Mouse (Mus musculus) adrenal gland, postnatal 25 days (tissue): ENCODE data around the gene Sdk1. TPM values are rescaled to one million over a fixed set of nuclear protein-coding genes. Genes with fewer than 3 reads are reported as not detected.

Experiments
- DNase-seq: peaks from one replicate; pipeline ENCODE4 v3.0.0; 2021; ENCODE audit warnings: mixed read lengths
- total RNA-seq: library from RNA; stranded (reverse); gene quantifications from 2 replicates; pipeline ENCODE4 v1.2.3, GENCODE M21; 2021

Sdk1 gene
- total RNA-seq, 1 experiment from 2014 or later: 18.3 TPM

GRCm38 (mm10) chr5:141324910-141325309, 83.6 kb downstream of the Sdk1 start:
- DNase-seq: no peak

- DNase-seq: peak; percentile 34
Observed at GRCm38 (mm10) chr5:141344376-141344775, 103.1 kb downstream of the Sdk1 start.

- no peak for DNase-seq
Observed at GRCm38 (mm10) chr5:141345476-141345875, 104.2 kb downstream of the Sdk1 start.

DNA sequence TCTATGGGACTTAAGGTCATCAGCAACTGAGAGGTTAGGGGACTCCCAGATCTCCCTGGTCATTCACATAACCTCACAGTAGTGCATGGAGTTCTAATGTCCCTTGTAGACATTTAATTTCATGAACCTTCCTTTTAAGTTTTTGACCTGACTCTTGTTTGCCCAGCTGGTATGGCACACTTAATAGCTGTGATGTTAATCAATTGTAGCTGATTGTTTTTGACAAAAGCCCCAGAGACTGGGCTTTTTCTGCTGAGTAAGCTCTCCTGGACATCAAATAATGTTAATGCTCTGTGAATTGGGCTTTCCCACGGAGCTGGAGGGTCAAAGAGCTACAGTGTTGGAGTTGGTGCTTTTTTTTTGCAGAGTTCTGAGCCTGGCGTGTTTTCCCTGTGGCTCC, 121.4 kb downstream of the Sdk1 start:
- no peak for DNase-seq

GRCm38 (mm10) chr5:141363956-141364355, 122.7 kb downstream of the Sdk1 start:
- DNase-seq: peak; percentile 73

GRCm38 (mm10) chr5:141368567-141368966, 127.3 kb downstream of the Sdk1 start:
- DNase-seq: peak; percentile 14

DNA sequence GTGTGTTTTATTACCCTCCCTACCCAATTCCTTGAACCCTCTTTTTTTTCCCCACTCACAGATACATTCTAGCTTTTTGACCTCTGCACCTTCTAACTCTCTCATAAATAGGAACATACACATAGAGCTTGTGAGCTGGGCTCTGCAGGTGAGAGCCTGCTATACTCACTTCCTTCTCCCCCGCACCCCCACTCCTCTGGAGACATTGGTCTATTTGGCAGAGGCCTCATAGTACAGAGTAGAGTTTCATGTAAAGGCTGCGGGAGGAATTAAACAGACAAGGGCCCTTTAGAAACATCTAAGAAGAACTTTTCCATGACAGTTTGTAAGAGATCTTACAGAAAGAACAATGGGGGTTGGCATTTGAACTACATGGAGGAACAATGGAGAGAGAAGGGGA, 133.5 kb downstream of the Sdk1 start:
- no peak for DNase-seq

DNA sequence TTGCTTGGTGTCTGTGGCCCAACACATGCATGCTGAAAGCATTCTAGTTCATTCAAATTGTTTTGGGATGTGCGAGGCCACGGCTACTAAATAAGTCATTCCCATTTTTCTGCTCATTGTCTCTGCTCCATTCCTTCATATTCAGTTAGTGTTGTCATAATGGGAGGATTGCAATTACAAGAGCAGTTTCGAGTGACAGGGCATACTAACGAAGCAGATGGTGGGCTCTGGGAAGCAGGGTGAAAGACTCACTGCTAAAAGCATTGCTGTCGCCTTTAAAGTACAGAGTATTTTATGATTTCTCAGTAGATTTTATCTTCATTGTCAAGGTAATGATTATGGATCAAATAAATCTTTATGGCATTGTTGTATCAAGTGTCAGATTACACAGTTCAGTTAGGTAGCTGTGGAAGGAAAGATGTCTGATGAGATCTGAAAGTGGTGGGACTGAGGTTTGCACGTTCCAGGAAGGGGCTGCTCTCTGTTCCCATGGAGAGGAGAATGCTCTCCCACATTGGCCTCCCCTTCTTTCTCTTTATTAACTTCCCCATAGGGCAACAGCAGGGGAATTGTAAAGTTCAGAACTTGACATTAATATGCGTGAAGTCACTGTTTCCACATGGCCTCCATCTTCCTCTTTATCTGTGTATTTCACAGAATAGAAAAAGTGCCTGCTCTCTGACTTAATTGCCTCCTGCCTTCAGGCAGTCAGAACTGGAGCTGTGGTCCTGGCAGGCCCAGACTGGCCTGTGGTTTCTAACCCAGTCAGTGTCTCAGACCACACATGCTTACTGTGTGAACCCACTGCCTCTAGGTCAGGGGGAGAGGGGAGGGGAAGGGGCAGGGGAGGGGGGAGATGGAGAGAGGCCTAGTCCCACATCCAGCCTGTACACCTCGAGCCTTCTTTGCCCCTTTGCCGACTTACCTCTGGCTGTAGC, 138.8 kb downstream of the Sdk1 start:
- no peak for DNase-seq

DNA sequence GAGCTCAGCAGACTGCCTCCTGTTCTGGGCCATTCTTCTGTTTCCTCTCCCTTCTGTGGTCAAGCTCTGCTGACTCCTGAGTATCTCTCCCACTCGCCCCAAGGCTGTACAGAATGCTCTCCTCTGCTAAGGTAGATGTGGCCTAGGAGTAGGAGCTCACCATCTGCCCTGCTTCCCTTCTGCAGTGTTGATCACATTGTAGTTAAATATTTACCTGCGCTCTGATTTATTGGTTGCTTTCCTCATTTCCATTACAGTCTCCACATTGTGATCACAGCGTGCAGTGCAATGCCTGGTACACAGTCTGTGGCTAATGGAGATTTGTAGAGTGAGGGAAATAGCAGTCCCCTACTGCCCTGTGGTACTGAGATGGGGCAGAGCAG, 139.5 kb downstream of the Sdk1 start:
- no peak for DNase-seq

GRCm38 (mm10) chr5:141381581-141381980, 140.3 kb downstream of the Sdk1 start:
- peak; percentile 28 for DNase-seq

GRCm38 (mm10) chr5:141382246-141382835, 141.1 kb downstream of the Sdk1 start:
- no peak for DNase-seq

DNA sequence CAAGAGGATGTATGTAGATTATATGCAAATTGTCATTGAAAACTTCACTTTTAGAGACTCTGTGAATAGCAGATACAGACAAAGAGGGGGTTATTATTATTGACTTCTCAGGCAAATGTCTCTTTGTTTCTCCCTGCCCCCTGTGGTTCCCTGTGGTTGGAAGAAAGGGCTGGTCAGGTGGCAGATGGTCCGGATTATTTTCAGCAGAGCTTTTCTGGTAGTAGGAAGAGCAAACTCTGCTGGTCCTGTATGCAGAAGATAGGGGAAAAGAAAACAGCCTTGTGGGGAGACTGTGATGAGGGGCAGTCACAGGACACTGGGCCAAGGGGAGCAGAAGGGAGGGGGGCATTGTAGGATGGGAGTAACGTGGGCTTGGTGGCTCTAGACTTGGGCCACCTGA, 147.2 kb downstream of the Sdk1 start:
- DNase-seq: no peak

GRCm38 (mm10) chr5:141390541-141390940, 149.3 kb downstream of the Sdk1 start:
- no peak for DNase-seq

DNA sequence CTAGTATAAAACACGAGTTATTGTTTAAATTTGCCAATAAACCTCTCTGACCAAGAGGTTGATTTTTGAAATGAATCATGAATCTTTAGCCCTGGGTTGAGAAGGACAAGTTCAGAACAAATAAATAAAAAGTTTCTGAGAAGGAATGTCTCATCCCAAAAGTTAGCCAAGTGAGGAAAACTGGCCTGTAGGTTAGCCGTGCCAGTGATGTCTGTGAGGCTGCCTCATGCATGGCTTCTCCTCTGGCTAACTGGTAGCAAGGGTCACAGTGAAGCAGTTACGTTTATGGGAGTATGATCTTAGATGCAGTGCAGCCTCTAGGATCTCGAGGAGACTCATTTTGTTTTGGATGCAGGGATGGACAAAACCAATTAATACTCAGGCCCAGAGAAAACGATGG, 149.9 kb downstream of the Sdk1 start:
- DNase-seq: no peak

DNA sequence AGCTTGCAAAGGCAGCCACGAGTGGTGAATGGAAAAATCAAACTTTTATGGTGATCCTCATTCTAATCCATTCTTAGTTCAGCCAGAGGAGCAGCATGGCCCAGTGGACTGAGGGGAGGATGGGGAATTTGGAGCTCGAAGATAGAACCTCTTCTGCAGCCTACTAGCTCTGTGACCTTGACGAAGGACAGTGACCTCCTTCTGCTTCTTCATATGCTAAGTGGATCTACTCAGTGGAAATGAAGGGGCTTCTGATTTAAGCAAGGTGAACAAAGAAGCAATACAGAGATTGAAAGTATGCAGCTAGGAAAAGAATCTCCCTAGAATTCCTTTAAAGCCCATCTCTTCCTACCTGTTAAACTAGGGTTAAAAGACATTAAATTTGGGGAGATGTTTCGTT, 152.6 kb downstream of the Sdk1 start:
- no peak for DNase-seq

DNA sequence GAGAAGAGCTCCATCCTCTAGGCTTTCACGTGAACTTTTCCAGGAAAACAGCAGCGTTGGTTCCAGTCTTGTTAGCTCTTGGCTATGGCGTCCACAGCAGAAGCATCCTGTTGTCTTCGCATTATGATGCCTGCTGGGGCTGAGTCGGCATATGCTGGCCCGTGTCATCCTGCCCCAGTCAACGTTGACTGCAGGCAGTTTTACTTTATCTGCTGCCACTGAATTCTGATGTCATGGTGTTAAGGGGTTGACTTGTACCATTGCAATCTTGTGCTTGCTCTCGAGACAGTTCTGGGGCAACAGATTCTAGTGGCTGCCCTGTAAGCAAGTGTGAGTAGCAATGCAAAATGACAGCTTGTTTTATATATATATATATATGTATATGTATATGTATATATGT, 153.3 kb downstream of the Sdk1 start:
- no peak for DNase-seq

DNA sequence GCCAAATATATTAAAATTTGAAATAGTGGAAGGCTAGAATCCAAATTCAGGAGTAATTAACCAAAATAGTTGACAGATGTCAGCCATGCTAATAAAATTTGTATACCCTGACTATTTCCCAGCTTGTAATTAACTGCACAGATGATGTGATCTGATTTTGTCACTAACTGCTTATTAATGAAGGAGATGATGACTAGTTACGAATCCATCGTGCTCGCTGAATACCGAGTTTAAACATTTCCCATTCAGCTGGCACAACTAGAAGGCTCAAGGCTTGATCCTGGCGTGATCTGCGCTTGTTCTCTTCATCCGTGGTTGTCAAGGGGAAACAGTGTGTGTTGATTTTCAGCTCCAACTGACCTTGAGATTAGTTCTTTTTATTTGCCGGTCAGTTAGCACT, 162.5 kb downstream of the Sdk1 start:
- no peak for DNase-seq

GRCm38 (mm10) chr5:141404651-141405050, 163.4 kb downstream of the Sdk1 start:
- no peak for DNase-seq

DNA sequence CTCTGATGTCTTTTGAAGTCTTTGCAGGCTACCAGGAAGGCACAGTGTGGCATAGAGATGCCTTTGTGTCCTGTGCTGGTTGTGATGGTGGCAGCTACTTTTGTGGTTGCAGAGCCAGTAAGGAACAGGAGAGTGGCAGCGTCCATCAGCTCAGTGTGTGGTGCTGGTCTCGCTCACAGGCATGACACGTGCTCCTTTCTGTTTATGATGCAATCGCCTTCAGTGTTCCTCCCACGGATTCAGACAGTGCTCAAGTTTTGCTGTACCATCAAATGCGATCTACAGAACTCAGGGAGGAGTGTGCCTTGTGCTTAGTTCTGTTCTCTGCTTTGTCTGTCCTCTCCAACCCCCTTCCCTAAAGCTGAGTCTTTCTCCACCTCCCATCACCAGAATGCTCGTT, 165.6 kb downstream of the Sdk1 start:
- DNase-seq: no peak

DNA sequence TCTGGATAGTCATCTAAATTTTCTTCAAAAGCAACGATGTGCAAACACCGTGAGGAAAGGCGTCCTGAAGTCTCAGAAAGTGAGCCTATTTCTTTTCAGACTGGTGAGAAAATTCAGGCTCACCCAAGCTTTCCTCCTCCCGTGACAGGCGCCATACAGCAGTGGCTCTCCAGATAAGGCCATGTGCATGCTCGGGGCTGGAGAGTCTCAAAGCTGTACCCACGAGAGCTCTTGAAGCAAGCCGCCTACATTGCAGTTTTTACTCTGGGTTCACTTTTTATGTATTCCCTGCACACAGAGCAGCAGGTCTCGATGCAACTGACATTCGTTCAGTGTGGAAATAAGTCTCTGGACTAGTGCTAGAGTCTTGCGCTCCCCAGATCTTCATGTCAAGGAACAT, 171.7 kb downstream of the Sdk1 start:
- no peak for DNase-seq

DNA sequence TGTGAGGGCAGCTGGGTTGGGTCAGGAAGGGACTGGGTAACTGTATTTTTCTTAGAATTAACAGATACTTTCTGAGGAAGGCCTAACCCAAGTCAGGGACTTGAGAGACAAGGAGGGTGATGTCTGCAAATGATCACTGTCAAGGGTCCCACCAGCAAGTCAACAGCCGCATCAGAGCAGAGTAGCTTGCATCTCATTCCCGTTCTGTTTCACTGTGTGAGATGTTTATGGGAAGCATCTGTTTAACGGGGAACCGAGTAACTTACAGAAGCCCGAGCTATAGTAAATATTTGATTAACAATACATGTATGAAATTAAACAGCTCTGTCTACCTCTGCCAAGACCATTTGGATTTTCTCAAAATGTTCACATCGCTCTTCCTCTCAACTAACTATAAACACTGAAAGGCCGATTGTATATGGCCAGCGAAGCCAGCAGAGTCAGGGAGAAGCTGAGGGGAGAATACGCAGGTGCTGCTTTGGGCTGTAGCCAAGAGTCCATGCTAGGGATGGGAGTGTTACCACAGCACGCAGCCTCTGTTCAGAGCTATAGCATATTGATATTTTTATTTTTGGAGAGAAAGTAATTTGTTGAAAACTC, 174.5 kb downstream of the Sdk1 start:
- no peak for DNase-seq

DNA sequence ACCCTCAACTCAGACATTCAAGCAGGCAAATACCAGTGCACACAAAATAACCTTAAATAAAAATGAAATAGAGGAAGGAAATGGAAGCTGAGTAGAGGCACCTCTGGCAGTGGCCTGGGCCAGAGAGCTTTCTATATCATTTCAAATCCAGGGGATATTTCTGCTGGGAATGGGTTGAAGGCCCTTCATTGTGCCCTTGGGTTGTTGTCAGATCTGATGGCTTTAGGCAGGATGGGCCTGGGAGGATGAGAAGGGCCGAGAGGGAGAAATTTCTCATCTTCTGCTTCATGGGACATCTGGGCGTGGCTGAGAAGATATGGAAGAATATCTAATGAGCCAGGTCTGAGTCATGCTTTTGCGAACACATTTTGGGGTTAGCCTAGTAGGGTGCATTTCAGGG, 186.8 kb downstream of the Sdk1 start:
- DNase-seq: no peak

DNA sequence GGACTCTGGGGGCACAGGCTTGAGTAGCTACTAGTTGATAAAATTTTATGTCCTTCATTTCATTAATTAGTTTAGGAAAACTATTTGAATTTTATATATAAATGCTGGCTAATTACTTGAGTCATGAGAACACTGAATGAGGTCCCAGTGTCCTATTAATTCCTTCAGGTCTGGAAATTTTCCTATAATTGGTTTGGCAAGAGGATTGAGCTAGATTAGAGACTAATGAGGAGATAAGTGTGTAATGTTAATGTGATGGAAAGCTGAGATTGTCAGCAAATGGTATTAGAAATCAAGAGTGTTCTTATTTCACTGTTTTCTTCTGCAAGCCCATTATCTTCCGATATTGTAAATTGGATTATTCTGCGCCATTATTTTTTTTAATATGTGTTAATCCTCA, 192.0 kb downstream of the Sdk1 start:
- DNase-seq: no peak

DNA sequence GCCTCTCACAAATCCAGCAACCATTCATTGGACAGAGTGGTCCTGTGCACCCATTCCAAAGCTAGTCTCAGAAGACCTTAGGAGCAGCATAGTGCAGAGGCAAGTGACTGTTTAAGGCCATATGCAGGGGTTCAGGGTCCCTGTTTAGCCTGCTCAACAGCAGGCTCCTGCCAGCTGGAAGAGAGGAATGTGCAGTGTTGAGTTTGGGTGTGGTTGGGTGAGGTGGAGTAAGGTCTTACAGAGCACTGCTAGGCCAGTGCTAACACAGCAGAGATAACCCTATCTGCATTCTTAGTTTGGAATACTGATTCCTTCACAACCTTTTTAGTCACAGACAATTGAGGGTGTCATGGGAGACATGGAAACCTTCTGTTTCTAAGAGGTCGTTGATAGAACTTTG, 206.0 kb downstream of the Sdk1 start:
- DNase-seq: no peak
